Comparison of ENCODE assay signal across 9 mouse cellular contexts in the genomic region with DNA sequence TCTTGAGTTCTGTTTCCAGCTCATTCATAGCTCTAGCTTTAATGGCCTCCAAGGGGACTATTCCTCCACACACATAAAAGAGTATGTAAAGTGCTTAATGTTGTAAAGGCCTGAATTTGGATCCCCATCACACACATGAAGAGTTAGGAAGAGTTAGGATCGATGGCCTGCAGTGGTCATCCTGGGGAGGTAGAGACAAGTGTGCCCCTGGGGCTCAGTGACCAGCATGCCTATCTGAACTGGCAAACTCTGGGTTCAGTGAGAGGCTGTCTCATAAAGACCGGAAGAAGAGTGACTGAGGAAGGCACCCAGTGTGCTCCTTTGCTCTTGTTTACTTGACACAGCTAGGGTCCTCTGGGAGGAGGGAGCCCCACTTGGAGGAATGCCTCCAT. TPM values are rescaled to one million over a fixed set of nuclear protein-coding genes. Genes with fewer than 3 reads are reported as not detected.
DNase-seq lines count a peak whose midpoint lies in the region; ATAC-seq and TF ChIP-seq lines count a peak whose summit lies in the region.
"Had no signal": no experiment of that assay in that cellular context is flagged by ENCODE, and none has a peak within 500 bp of the region (broad histone marks: within the 10 kb centered on the region; RNA-seq: fewer than 3 reads in every experiment).

No protein-coding gene starts in this region.

- peak overlapping the region; percentile 90 for H3K4me2 ChIP-seq in heart, embryonic 14.5 days (ENCODE audit: low read length)
- peak overlapping the region; percentile 76 for H3K4me2 ChIP-seq in hindbrain, embryonic 14.5 days (replicated peaks)
- H3K4me2 ChIP-seq in midbrain, embryonic 13.5 days (replicated peaks) = peak overlapping the region; percentile 86

- DNase-seq in heart, adult 8-10 months (ENCODE audit: low spot score) = no peak
- DNase-seq in ES-E14 (ENCODE audit: low read depth, low spot score) = no peak
- no peak for DNase-seq in hindbrain, embryonic 14.5 days (ENCODE audit: low spot score)
- DNase-seq in left cerebral cortex, postnatal 36 days (ENCODE audit: low spot score in 2 of 2) = no peak
- DNase-seq in left cerebral cortex, adult 9 months (ENCODE audit: low spot score in 2 of 2) = no peak
- DNase-seq in retina, postnatal 1 day = no peak

- 62% methylated on average over 2 of the region's 2 CpGs for WGBS in heart, embryonic 14.5 days
- WGBS in hindbrain, embryonic 14.5 days = 58% methylated on average over 2 of the region's 2 CpGs
- 64% methylated on average over 2 of the region's 2 CpGs for WGBS in midbrain, embryonic 13.5 days

- peaks cover 31% of the 10 kb centered on the region for H3K36me3 ChIP-seq in heart, embryonic 14.5 days (ENCODE audit: control insufficient read depth, insufficient read depth, low read length)
- peaks cover 36% of the 10 kb centered on the region for H3K36me3 ChIP-seq in ES-E14 (ENCODE audit: control insufficient read depth, insufficient read depth, low read length, poor library complexity, severe bottlenecking)
- H3K36me3 ChIP-seq in hindbrain, embryonic 14.5 days (replicated peaks; ENCODE audit: control insufficient read depth, insufficient read depth) = peaks cover 31% of the 10 kb centered on the region
- peaks cover 29% of the 10 kb centered on the region for H3K36me3 ChIP-seq in midbrain, embryonic 13.5 days

- H3K9me3 ChIP-seq in heart, embryonic 14.5 days (ENCODE audit: control insufficient read depth, low read length) = no peaks in the 10 kb centered on the region
- no peaks in the 10 kb centered on the region for H3K9me3 ChIP-seq in ES-E14 (ENCODE audit: control insufficient read depth, insufficient read depth, low read depth, low read length)
- H3K9me3 ChIP-seq in hindbrain, embryonic 14.5 days (ENCODE audit: control insufficient read depth, low read length) = no peaks in the 10 kb centered on the region
- H3K9me3 ChIP-seq in midbrain, embryonic 13.5 days = no peaks in the 10 kb centered on the region

- peak overlapping the region in 1 of 2 experiments; percentile 67; a peak in 2 of 4 replicates for H3K4me3 ChIP-seq in heart, embryonic 14.5 days (ENCODE audit: control insufficient read depth in 1 of 2, insufficient read depth in 1 of 2, low read depth in 1 of 2, low read length in 2 of 2)
- H3K4me3 ChIP-seq in ES-E14 (ENCODE audit: insufficient read depth in 1 of 2, low read depth in 1 of 2, low read length in 2 of 2, poor library complexity in 1 of 2, severe bottlenecking in 1 of 2) = peak overlapping the region; percentile 2 to 99; a peak in 3 of 4 replicates
- H3K4me3 ChIP-seq in hindbrain, embryonic 14.5 days (replicated peaks; ENCODE audit: low read length) = peak overlapping the region; percentile 82
- H3K4me3 ChIP-seq in midbrain, embryonic 13.5 days (replicated peaks) = peak overlapping the region; percentile 85

- no peaks in the 10 kb centered on the region for H3K27me3 ChIP-seq in heart, embryonic 14.5 days (ENCODE audit: control insufficient read depth, insufficient read depth, low read length)
- H3K27me3 ChIP-seq in hindbrain, embryonic 14.5 days (ENCODE audit: control insufficient read depth, insufficient read depth, low read length) = no peaks in the 10 kb centered on the region
- H3K27me3 ChIP-seq in midbrain, embryonic 13.5 days = 0 out of 2 replicates have a peak, but pooled peaks cover 5% of the 10 kb centered on the region

- H3K27ac ChIP-seq in heart, embryonic 14.5 days (replicated peaks in 1 of 2; ENCODE audit: control insufficient read depth in 1 of 2, insufficient read depth in 1 of 2, low read depth in 2 of 2, low read length in 2 of 2) = no peak overlapping the region
- H3K27ac ChIP-seq in ES-E14 (ENCODE audit: insufficient read depth, low read depth, low read length, poor library complexity, severe bottlenecking) = no peak overlapping the region; the same call in 1 of the 2 replicates
- 0 out of 2 replicates have a peak overlapping the region, but pooled peaks have one; percentile 68 for H3K27ac ChIP-seq in hindbrain, embryonic 14.5 days
- no peak overlapping the region for H3K27ac ChIP-seq in midbrain, embryonic 13.5 days

- in situ Hi-C loops in ES-E14 (cut with MboI; ENCODE audit: low sequenced_read_pairs in 2 of 2, unreplicated experiment in 2 of 2) = no loop called here

- intact Hi-C loops in left cerebral cortex, postnatal 36 days (cut with DNase I) = loop anchor here (2.0 to 10.0 kb wide), 2 partner anchors 74 to 136 kb away; no protein-coding TSS in a partner anchor

- ATAC-seq in heart, embryonic 14.5 days (ENCODE audit: insufficient number of reproducible peaks, insufficient read depth, low FRiP score, low read depth) = no peak
- ATAC-seq in hindbrain, embryonic 14.5 days (ENCODE audit: low FRiP score) = no peak
- ATAC-seq in midbrain, embryonic 13.5 days = 0 out of 2 replicates have a peak, but pooled peaks have one; percentile 2

- H3K4me1 ChIP-seq in heart, embryonic 14.5 days (ENCODE audit: control insufficient read depth in 2 of 2, insufficient read depth in 2 of 2, low read length in 2 of 2) = peaks cover 7 to 16% of the 10 kb centered on the region in 2 experiments
- peaks cover 0 to 2% of the 10 kb centered on the region in 2 experiments; a peak in 1 of 4 replicates for H3K4me1 ChIP-seq in ES-E14 (ENCODE audit: control insufficient read depth in 2 of 2, insufficient read depth in 2 of 2, low read length in 2 of 2, poor library complexity in 1 of 2)
- peaks cover 12% of the 10 kb centered on the region for H3K4me1 ChIP-seq in hindbrain, embryonic 14.5 days (replicated peaks; ENCODE audit: control insufficient read depth, insufficient read depth, low read length)
- H3K4me1 ChIP-seq in midbrain, embryonic 13.5 days (replicated peaks) = peaks cover 23% of the 10 kb centered on the region

- no peak overlapping the region for H3K9ac ChIP-seq in heart, embryonic 14.5 days (ENCODE audit: low read length)
- H3K9ac ChIP-seq in ES-E14 (ENCODE audit: insufficient read depth, low read depth, low read length, poor library complexity, severe bottlenecking) = peak overlapping the region; percentile 70; the same call in 1 of the 2 replicates
- H3K9ac ChIP-seq in hindbrain, embryonic 14.5 days = peak overlapping the region; percentile 89; the same call in 1 of the 2 replicates
- H3K9ac ChIP-seq in midbrain, embryonic 13.5 days (replicated peaks) = peak overlapping the region; percentile 61; the same call in 1 of the 2 replicates

TF ChIP-seq in ES-E14, 5 proteins besides CTCF, POLR2A, EP300 and RAD21:
- TF ChIP-seq ZNF384 (IDR thresholded peaks at IDR 0.05; ENCODE audit: low read depth, low read length) = no peak

RNA-seq across cellular contexts. Expression of a gene that starts 0.9 kb away (rescaled TPM):
- polyA plus RNA-seq in heart, embryonic 14.5 days (2014; fragmentation: Nextera tagmentation; extraction: Ambion mirVana) = 514 and 578 TPM in 2 replicates
- 100 to 1,000 TPM; 266 to 316 (median 288) TPM for total RNA-seq in heart, adult 8-10 months (2022)
- total RNA-seq in ES-E14 (2012; rRNA removed) = 1,425 and 1,546 TPM in 2 replicates
- 478 and 522 TPM in 2 replicates for polyA plus RNA-seq in hindbrain, embryonic 14.5 days (2014; fragmentation: Nextera tagmentation; extraction: Ambion mirVana)
- 474 and 477 TPM in 2 replicates for polyA plus RNA-seq in midbrain, embryonic 13.5 days (2015; fragmentation: Nextera tagmentation; extraction: Ambion mirVana)
- total RNA-seq in left cerebral cortex, postnatal 36 days (2021) = 100 to 1,000 TPM; 263 to 301 TPM

RNA-seq across cellular contexts. Expression of a gene that starts 30.7 kb away (rescaled TPM):
- 0.05 TPM in 1 of 2 replicates, not detected in the other for polyA plus RNA-seq in heart, embryonic 14.5 days (2014; fragmentation: Nextera tagmentation; extraction: Ambion mirVana)
- total RNA-seq in heart, adult 8-10 months (2022) = not detected
- 0.45 and 0.53 TPM in 2 replicates for total RNA-seq in ES-E14 (2012; rRNA removed)
- polyA plus RNA-seq in hindbrain, embryonic 14.5 days (2014; fragmentation: Nextera tagmentation; extraction: Ambion mirVana) = 4.3 and 4.4 TPM in 2 replicates
- 1.1 and 1.2 TPM in 2 replicates for polyA plus RNA-seq in midbrain, embryonic 13.5 days (2015; fragmentation: Nextera tagmentation; extraction: Ambion mirVana)
- total RNA-seq in left cerebral cortex, postnatal 36 days (2021) = 1 to 10 TPM; 5.6 to 8.0 TPM
- total RNA-seq: liver, adult 2 months had no signal
- polyA plus RNA-seq: liver, adult 2 months had no signal
